Mouse (Mus musculus): Measurements from ENCODE around the gene Krt23. TPM values are rescaled to one million over a fixed set of nuclear protein-coding genes. Genes with fewer than 3 reads are reported as not detected.

The Krt23 gene
- total RNA-seq (2021), result under 1 TPM in 1 of 2 experiments, not detected in 1; 0.17 TPM

GRCm38 (mm10) chr11:99492733-99493573 lies at the start of gene Krt23:
Gene Krt23, minus strand, starts transcription at chr11:99493137.
- intact Hi-C loops (cut with DNase I), result no loop called here
- DNase-seq, result no peak

DNA sequence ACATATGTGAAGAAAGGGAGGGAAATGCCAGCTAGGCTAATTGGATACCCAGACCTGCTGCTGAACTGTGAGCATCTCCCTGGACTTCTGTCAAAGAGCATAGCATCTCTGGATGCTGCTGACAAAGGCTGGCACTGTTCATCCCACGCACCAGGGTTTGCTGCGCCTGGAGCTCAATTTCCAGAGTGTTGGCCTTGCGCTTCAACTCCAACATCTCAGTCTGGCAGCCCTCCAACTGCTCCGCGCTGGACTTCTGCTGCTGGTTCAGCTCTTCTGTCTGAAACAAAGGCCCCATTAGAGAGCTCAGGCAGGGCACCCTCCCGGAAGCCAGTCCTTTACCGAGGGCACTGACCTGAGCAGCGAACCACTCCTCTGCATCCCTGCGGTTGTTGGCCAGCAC lies 46.8 kb upstream of the Krt23 start:
- intact Hi-C loops (cut with DNase I), result no loop called here
- DNase-seq, result peak; percentile 12 to 13

- DNase-seq, result no peak
- intact Hi-C loops (cut with DNase I), result no loop called here
These were observed 28.4 kb upstream of the Krt23 start, which contains the start of gene Krt39 for GRCm38 (mm10) chr11:99521288-99521860. Gene Krt39, minus strand, starts transcription at chr11:99521338.

- no peak for DNase-seq
- intact Hi-C loops (cut with DNase I), result no loop called here
These were observed 21.2 kb upstream of the Krt23 start for GRCm38 (mm10) chr11:99514098-99514497.

DNA sequence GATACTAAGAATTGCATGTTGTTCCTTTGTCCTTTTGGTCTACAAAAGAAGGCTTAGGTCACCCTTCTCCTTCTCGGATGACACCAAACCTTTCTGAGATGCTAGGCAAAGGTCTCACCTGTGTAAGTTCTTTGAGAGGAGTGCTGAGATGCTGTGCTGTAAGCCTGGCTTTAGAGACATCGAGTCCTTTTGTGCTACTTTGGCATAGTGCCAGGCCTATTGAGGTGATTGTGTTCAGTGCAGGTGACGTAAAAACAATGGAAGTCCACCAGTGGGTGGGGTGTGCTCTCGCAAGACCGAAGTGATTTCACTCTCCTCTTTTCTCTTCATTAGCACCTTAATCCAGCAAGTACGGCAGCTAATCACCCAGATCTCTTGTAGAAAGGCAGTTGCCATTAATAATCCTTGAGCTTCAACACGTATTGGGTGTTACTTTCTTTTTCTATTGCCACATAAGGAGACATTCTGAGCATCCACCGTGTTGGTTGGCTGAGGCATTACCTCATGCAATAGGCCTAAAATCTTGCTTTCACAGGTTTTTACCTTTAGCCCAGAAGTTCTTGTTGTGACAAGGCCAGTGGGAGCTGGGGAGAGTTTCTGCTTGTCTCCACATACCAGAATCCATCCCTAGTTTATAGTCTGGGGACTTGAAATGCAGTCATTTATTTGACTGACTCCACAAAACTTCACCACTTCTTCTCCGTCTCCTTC lies 7.3 kb upstream of the Krt23 start:
- no peak for DNase-seq
- intact Hi-C loops (cut with DNase I), result no loop called here

DNA sequence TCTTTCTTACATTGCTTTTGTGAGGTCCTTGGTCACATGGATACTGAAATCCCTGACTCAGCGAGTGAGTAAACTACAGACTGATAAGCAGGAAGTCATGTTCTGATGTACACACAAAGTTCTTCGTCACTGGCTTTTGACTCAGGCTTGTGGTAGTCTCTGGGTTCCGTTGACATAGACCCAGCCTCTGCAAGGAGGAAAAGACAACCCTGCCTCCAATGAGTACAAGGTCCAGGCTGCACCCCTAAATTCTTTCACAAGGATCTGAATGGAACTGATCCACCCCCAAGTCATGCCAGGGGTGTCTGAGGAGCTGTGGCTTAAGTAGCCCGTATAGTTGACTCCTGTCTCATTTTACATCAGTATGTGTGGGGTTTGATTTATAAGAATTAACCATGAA lies 3.5 kb upstream of the Krt23 start:
- DNase-seq, result no peak
- intact Hi-C loops (cut with DNase I), result no loop called here

DNA sequence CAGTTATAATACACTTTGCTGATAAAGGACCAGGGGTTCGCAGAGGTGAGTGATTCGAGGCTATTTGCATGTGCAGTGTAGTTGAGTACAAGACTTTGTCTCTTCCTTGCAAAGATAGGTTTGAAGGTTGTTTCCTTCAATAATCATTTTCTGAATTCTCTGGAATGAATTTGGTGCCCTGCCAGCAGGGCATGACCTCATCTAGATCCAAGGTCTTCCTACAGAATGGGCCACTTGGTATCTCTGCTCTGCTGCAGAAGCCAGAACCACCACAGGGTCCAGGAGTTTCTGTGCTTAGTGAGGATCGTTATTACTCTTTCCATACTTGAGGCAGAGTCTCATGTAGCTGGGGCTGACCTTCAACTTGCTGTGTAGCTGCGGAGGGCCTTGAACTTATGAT lies 1.8 kb upstream of the Krt23 start:
- intact Hi-C loops (cut with DNase I), result no loop called here
- DNase-seq, result no peak

- no peak for DNase-seq
- intact Hi-C loops (cut with DNase I), result no loop called here
These were observed 575 bp upstream of the Krt23 start for GRCm38 (mm10) chr11:99493574-99493850.

- intact Hi-C loops (cut with DNase I), result no loop called here
- no peak for DNase-seq
These were observed 1.9 kb downstream of the Krt23 start for GRCm38 (mm10) chr11:99491040-99491439.

GRCm38 (mm10) chr11:99490624-99491023 lies 2.3 kb downstream of the Krt23 start:
- peak in 1 of 2 experiments; percentile 8 for DNase-seq
- intact Hi-C loops (cut with DNase I), result no loop called here

- no peak for DNase-seq
- intact Hi-C loops (cut with DNase I), result no loop called here
These were observed 3.7 kb downstream of the Krt23 start for GRCm38 (mm10) chr11:99489233-99489632.

DNA sequence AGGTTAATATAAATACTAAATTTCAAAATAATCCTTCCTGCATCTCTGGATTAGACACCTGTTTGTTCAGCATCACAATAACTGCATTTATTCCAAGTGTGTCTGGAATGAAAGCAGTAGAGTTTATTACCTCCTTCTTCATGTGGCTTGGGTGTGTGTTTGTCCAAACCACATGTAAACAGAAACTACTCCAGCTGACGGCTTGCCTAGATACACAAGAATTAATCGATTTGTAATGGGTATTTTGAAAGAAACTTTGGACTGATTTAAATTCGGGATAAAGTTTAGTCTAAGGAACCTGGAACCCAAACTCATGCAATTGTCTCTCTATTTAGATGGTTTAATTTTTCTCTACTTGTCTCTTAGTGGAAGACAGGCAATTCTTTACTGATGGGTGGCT lies 18.0 kb downstream of the Krt23 start:
- no peak for DNase-seq
- intact Hi-C loops (cut with DNase I), result no loop called here

DNA sequence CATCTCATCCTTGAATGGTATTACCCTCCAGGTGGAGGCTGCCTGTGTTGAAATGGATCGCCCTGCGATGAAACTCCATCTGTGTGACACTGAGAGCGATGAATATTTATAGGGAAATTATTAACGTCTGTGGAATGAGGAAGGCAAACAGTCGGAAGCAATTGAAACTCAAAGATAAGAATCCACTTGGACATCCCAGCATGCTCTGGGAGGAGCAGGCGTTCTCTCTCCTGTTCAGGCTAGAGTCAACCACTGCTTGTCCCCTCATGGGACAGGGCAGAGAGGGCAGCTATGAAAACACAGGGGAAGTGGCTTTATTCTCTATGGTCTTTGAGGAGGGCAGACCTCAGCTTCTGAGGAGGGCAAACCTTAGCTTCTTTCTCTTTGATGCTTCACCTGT lies 19.5 kb downstream of the Krt23 start:
- intact Hi-C loops (cut with DNase I), result no loop called here
- DNase-seq, result no peak

GRCm38 (mm10) chr11:99472405-99472804 lies 20.5 kb downstream of the Krt23 start:
- intact Hi-C loops (cut with DNase I), result no loop called here
- no peak for DNase-seq

- intact Hi-C loops (cut with DNase I), result no loop called here
These were observed 21.0 kb downstream of the Krt23 start for GRCm38 (mm10) chr11:99471946-99472345.

GRCm38 (mm10) chr11:99469228-99469627 lies 23.7 kb downstream of the Krt23 start:
- intact Hi-C loops (cut with DNase I), result no loop called here
- DNase-seq, result no peak

More at GRCm38 (mm10) chr11:99471946-99472345, 21.0 kb downstream of the Krt23 start:
- no peak for DNase-seq

DNA sequence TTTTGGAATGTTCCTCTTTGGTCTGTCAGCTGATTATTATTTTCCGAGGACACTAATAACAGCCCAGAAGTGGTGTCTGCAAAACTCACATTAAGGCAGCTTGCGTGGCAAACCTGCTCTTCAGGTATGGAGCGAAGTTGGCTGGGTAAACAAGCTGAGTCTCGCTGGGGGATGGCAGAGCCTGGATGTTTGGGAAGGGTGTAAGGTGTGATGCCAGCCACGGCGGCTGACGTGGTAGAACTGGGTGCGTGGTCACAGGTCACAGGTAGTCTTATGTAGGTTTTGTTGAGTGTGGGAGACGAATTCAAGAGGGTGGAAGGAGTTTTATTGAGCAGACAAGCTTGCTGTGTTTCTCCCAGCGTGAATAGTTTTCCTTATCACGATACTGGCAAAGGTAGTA lies 24.4 kb downstream of the Krt23 start:
- DNase-seq, result no peak
- intact Hi-C loops (cut with DNase I), result no loop called here

- intact Hi-C loops (cut with DNase I), result no loop called here
These were observed 26.6 kb downstream of the Krt23 start for GRCm38 (mm10) chr11:99466316-99466715.

DNA sequence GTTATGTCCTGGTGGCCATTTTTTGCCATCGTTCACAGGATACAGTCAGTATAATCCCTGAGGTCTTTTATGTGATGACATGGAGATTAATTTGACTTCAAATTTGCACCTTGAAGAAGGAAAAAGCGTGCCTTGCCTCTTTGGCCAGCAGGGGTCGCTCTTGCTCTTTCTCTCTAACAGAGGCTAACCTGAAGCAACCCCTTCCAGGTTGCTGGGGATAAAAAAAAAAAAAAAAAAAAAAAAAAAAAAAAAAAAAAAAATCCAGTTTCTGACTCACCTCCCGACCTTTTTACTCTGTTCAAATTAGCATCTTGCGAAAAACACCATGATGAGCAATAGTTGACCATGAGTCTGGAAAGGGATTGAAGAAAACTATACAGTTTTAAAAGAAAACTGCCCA lies 28.1 kb downstream of the Krt23 start:
- intact Hi-C loops (cut with DNase I), result loop anchor here (1.0 to 5.0 kb wide), 6 partner anchors 109 to 832 kb away; no protein-coding TSS in a partner anchor

More at GRCm38 (mm10) chr11:99466316-99466715, 26.6 kb downstream of the Krt23 start:
- DNase-seq, result no peak

DNA sequence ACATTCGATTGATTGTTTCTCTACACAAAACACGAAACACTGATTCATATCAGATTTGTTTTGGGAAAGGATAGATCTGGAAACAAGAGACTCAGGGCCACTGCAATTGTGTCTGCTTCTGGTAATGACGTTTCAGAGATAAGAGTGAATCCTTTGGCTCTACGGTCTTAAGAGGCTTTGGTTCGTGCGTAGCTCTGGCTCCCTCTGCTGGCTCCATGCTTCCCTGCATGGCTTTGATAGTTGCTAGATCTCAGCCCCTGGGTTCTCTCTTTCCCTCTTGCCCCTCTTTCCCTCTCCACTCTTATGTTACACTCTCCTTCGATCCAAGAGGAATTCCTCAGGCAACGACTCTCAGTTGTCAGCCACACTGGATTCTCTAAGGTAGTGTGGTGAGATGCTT lies 29.8 kb downstream of the Krt23 start:
- peak; percentile 48 to 76 for DNase-seq
- intact Hi-C loops (cut with DNase I), result loop anchor here (1.0 to 5.0 kb wide), 4 partner anchors 50 to 834 kb away; no protein-coding TSS in a partner anchor

More for the DNA sequence above, 28.1 kb downstream of the Krt23 start:
- peak; percentile 74 to 88 for DNase-seq

DNA sequence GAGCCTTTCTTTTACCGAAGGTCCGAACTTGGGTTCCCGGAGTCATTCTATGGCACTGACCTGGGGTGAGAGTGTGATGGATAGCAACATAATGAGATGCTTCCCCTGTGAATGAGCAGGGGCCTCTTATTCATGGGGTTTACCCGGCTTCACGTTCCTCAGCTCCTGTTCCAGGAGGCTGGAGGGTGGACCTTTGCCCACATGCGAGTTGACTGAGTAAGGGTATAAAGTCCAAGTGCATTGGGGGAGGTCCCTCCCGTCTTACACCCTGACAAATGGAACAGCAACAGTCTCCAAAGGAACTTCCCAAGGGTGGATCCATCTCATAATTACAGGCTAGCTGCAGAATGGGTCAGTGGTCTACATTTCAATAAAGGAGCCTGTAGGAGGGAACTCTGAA lies 31.2 kb downstream of the Krt23 start:
- DNase-seq, result no peak
- intact Hi-C loops (cut with DNase I), result loop anchor here (5.0 kb wide), 2 partner anchors 149 to 836 kb away; no protein-coding TSS in a partner anchor
